Mouse (Mus musculus): ENCODE measurements around the gene 4931406P16Rik. TPM values are rescaled to one million over a fixed set of nuclear protein-coding genes. Genes with fewer than 3 reads are reported as not detected.
A peak's percentile ranks its signal among the peaks of the same experiment; 100 is the strongest.

Gene 4931406P16Rik
- polyA plus RNA-seq, 1 experiment from 2014 or later, result 32.6 TPM

- Histone ChIP-seq H3K27ac (ENCODE audit: low read depth, low read length) (no peak overlapping the region), H3K9me3 (ENCODE audit: control insufficient read depth, low read length) (no peaks in the 10 kb centered on the region), H3K36me3 (ENCODE audit: control insufficient read depth, insufficient read depth, low read length) (peaks cover 3% of the 10 kb centered on the region; the same call in 1 of the 2 replicates), H3K4me3 (ENCODE audit: low read depth, low read length) (no peak overlapping the region), H3K4me2 (no peak overlapping the region), H3K4me1 (replicated peaks; ENCODE audit: control insufficient read depth, insufficient read depth, low read length) (no peaks in the 10 kb centered on the region), H3K9ac (ENCODE audit: low read depth, low read length) (no peak overlapping the region), H3K27me3 (replicated peaks; ENCODE audit: control insufficient read depth, insufficient read depth, low read length) (no peaks in the 10 kb centered on the region)
- DNase-seq (ENCODE audit: low spot score), result no peak
- no peak for ATAC-seq (replicated peaks; ENCODE audit: low FRiP score)
- 65% methylated on average over 4 of the region's 4 CpGs for WGBS
These were observed 40.9 kb downstream of the 4931406P16Rik start for GRCm38 (mm10) chr7:34272465-34272864.

- DNase-seq (ENCODE audit: low spot score), result no peak
- Histone ChIP-seq H3K9ac (ENCODE audit: low read depth, low read length) (no peak overlapping the region), H3K4me3 (ENCODE audit: low read depth, low read length) (no peak overlapping the region), H3K27ac (ENCODE audit: low read depth, low read length) (no peak overlapping the region), H3K27me3 (replicated peaks; ENCODE audit: control insufficient read depth, insufficient read depth, low read length) (no peaks in the 10 kb centered on the region), H3K4me1 (replicated peaks; ENCODE audit: control insufficient read depth, insufficient read depth, low read length) (peaks cover 3% of the 10 kb centered on the region; the same call in 1 of the 2 replicates), H3K4me2 (no peak overlapping the region), H3K36me3 (ENCODE audit: control insufficient read depth, insufficient read depth, low read length) (no peaks in the 10 kb centered on the region), H3K9me3 (ENCODE audit: control insufficient read depth, low read length) (no peaks in the 10 kb centered on the region)
- WGBS, result 83% methylated on average over 1 of the region's 1 CpGs
- ATAC-seq (replicated peaks; ENCODE audit: low FRiP score), result no peak
These were observed 44.9 kb downstream of the 4931406P16Rik start for GRCm38 (mm10) chr7:34268463-34268862.

- H3K4me2 ChIP-seq, result no peak overlapping the region
- no peak for DNase-seq (ENCODE audit: low spot score)
- H3K27ac ChIP-seq (ENCODE audit: low read depth, low read length), result no peak overlapping the region
- H3K4me1 ChIP-seq (replicated peaks; ENCODE audit: control insufficient read depth, insufficient read depth, low read length), result peaks cover 3% of the 10 kb centered on the region; the same call in 1 of the 2 replicates
- H3K27me3 ChIP-seq (replicated peaks; ENCODE audit: control insufficient read depth, insufficient read depth, low read length), result no peaks in the 10 kb centered on the region
- ATAC-seq (replicated peaks; ENCODE audit: low FRiP score), result no peak
- H3K36me3 ChIP-seq (ENCODE audit: control insufficient read depth, insufficient read depth, low read length), result peaks cover 5% of the 10 kb centered on the region; the same call in 1 of the 2 replicates
- no peak overlapping the region for H3K4me3 ChIP-seq (ENCODE audit: low read depth, low read length)
- H3K9ac ChIP-seq (ENCODE audit: low read depth, low read length), result no peak overlapping the region
- no peaks in the 10 kb centered on the region for H3K9me3 ChIP-seq (ENCODE audit: control insufficient read depth, low read length)
These were observed 46.9 kb downstream of the 4931406P16Rik start for GRCm38 (mm10) chr7:34266421-34266820.

DNA sequence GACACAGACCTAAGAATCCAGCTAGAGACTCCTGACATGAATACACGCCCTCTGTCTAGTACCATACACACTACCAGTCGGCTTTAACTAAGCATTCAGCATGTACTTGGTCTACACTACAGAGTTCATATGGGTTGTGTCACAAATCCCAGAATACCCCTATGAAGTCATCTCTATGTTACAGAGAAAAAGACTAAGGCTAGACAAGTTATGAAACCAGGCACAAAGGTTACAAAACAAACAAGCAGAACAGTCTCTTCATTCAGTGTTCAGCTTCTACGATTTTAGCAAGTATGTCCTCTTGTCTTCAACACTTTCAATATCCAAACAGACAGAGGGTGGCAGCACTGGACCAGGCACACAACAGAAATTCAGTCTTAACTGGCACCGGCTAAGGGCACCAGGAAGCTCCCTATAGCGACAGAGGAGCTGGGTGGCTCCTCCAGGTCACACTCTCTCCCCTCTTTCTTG, 47.4 kb downstream of the 4931406P16Rik start:
- no peak for DNase-seq (ENCODE audit: low spot score)
- Histone ChIP-seq H3K9me3 (ENCODE audit: control insufficient read depth, low read length) (no peaks in the 10 kb centered on the region), H3K4me2 (no peak overlapping the region), H3K4me1 (replicated peaks; ENCODE audit: control insufficient read depth, insufficient read depth, low read length) (peaks cover 3% of the 10 kb centered on the region; the same call in 1 of the 2 replicates), H3K9ac (ENCODE audit: low read depth, low read length) (no peak overlapping the region), H3K4me3 (ENCODE audit: low read depth, low read length) (no peak overlapping the region), H3K36me3 (ENCODE audit: control insufficient read depth, insufficient read depth, low read length) (peaks cover 7% of the 10 kb centered on the region; the same call in 1 of the 2 replicates), H3K27me3 (replicated peaks; ENCODE audit: control insufficient read depth, insufficient read depth, low read length) (no peaks in the 10 kb centered on the region), H3K27ac (ENCODE audit: low read depth, low read length) (no peak overlapping the region)
- 60% methylated on average over 5 of the region's 5 CpGs for WGBS
- ATAC-seq (replicated peaks; ENCODE audit: low FRiP score), result peak; percentile 26; the same call in 1 of the 2 replicates

- WGBS, result 91% methylated on average over 5 of the region's 5 CpGs
- Histone ChIP-seq H3K4me3 (ENCODE audit: low read depth, low read length) (no peak overlapping the region), H3K9ac (ENCODE audit: low read depth, low read length) (no peak overlapping the region), H3K36me3 (ENCODE audit: control insufficient read depth, insufficient read depth, low read length) (peaks cover 10% of the 10 kb centered on the region; the same call in 1 of the 2 replicates), H3K4me2 (no peak overlapping the region), H3K27me3 (replicated peaks; ENCODE audit: control insufficient read depth, insufficient read depth, low read length) (no peaks in the 10 kb centered on the region), H3K27ac (ENCODE audit: low read depth, low read length) (no peak overlapping the region), H3K9me3 (ENCODE audit: control insufficient read depth, low read length) (no peaks in the 10 kb centered on the region), H3K4me1 (replicated peaks; ENCODE audit: control insufficient read depth, insufficient read depth, low read length) (peaks cover 3% of the 10 kb centered on the region; the same call in 1 of the 2 replicates)
- DNase-seq (ENCODE audit: low spot score), result no peak
- ATAC-seq (replicated peaks; ENCODE audit: low FRiP score), result no peak
These were observed 49.9 kb downstream of the 4931406P16Rik start for GRCm38 (mm10) chr7:34263437-34263836.

GRCm38 (mm10) chr7:34258407-34258806, 54.9 kb downstream of the 4931406P16Rik start:
- H3K4me3 ChIP-seq (ENCODE audit: low read depth, low read length), result no peak overlapping the region
- no peak overlapping the region for H3K27ac ChIP-seq (ENCODE audit: low read depth, low read length)
- no peaks in the 10 kb centered on the region for H3K9me3 ChIP-seq (ENCODE audit: control insufficient read depth, low read length)
- no peak for ATAC-seq (replicated peaks; ENCODE audit: low FRiP score)
- no peak for DNase-seq (ENCODE audit: low spot score)
- no peaks in the 10 kb centered on the region for H3K4me1 ChIP-seq (replicated peaks; ENCODE audit: control insufficient read depth, insufficient read depth, low read length)
- 86% methylated on average over 1 of the region's 1 CpGs for WGBS
- H3K4me2 ChIP-seq, result no peak overlapping the region
- peaks cover 21% of the 10 kb centered on the region; the same call in 1 of the 2 replicates for H3K36me3 ChIP-seq (ENCODE audit: control insufficient read depth, insufficient read depth, low read length)
- no peak overlapping the region for H3K9ac ChIP-seq (ENCODE audit: low read depth, low read length)
- no peaks in the 10 kb centered on the region for H3K27me3 ChIP-seq (replicated peaks; ENCODE audit: control insufficient read depth, insufficient read depth, low read length)

DNA sequence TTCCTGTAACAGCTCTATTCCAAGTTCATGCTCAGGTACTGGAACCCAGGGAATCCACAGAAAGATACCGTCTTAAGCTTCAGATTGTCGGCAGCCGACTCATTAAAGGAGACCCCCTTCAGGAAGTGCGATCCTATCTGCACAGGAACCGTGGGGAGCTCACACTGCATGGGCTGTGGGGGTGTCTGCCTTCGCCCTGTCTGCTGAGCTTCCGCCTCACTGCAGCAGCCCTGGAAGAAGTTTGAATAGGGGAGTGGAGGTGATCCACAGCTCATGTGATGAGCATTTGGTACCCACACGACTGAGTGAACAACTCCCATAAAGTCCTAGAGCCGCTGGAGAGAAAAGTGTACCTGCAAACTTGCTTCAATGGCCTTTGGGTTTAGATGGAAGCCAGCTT, 56.1 kb downstream of the 4931406P16Rik start:
- no peak overlapping the region for H3K4me2 ChIP-seq
- H3K4me1 ChIP-seq (replicated peaks; ENCODE audit: control insufficient read depth, insufficient read depth, low read length), result no peaks in the 10 kb centered on the region
- H3K36me3 ChIP-seq (ENCODE audit: control insufficient read depth, insufficient read depth, low read length), result peaks cover 27% of the 10 kb centered on the region
- H3K9me3 ChIP-seq (ENCODE audit: control insufficient read depth, low read length), result no peaks in the 10 kb centered on the region
- H3K27me3 ChIP-seq (replicated peaks; ENCODE audit: control insufficient read depth, insufficient read depth, low read length), result no peaks in the 10 kb centered on the region
- DNase-seq (ENCODE audit: low spot score), result no peak
- no peak overlapping the region for H3K4me3 ChIP-seq (ENCODE audit: low read depth, low read length)
- no peak overlapping the region for H3K9ac ChIP-seq (ENCODE audit: low read depth, low read length)
- no peak overlapping the region for H3K27ac ChIP-seq (ENCODE audit: low read depth, low read length)
- ATAC-seq (replicated peaks; ENCODE audit: low FRiP score), result no peak
- WGBS, result 76% methylated on average over 9 of the region's 9 CpGs

DNA sequence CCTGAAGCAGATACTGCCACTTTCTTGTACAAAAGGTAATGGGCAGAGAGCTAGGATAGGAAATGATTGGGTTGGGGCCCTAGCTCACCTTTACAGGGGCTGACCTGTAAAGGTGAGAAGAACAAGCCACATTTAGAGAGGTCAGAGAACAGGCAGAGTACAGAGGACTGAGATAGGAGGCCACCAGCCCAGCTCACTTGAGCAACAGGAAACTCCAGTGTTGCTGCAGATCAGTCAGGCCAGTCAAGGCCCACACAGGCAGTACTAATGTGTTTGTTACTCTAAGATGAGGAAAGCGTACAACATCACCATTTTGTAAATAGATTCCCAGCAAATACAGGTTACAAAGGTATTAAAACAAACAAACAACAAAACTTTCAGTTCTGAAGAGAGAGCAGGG, 57.4 kb downstream of the 4931406P16Rik start:
- WGBS, result 83% methylated on average over 1 of the region's 1 CpGs

DNA sequence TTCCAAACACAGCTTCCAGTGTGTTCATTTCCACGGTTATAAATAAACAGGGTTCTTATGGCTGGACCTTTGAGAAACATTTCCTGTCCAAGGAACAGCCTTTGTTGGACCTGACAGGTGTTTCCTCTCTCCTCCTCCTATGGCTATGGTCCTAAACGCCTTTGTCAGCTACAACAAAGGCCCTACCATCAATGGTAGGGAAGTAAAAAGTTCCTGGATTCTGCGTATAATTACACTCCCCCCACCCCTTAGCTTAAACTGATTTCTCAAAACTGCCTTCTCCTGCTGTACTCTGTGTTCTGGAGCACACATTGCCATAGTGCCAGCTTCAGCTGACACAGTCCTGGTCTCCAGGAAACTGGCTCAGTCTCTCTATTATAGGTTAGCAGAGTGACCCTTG, 58.2 kb downstream of the 4931406P16Rik start:
- H3K36me3 ChIP-seq (ENCODE audit: control insufficient read depth, insufficient read depth, low read length), result peaks cover 18% of the 10 kb centered on the region

More for the DNA sequence above, 57.4 kb downstream of the 4931406P16Rik start:
- H3K36me3 ChIP-seq (ENCODE audit: control insufficient read depth, insufficient read depth, low read length), result peaks cover 20% of the 10 kb centered on the region
- H3K4me3 ChIP-seq (ENCODE audit: low read depth, low read length), result no peak overlapping the region
- no peak overlapping the region for H3K27ac ChIP-seq (ENCODE audit: low read depth, low read length)
- no peak overlapping the region for H3K4me2 ChIP-seq
- ATAC-seq (replicated peaks; ENCODE audit: low FRiP score), result no peak
- no peak overlapping the region for H3K9ac ChIP-seq (ENCODE audit: low read depth, low read length)
- H3K4me1 ChIP-seq (replicated peaks; ENCODE audit: control insufficient read depth, insufficient read depth, low read length), result no peaks in the 10 kb centered on the region
- H3K27me3 ChIP-seq (replicated peaks; ENCODE audit: control insufficient read depth, insufficient read depth, low read length), result no peaks in the 10 kb centered on the region
- no peak for DNase-seq (ENCODE audit: low spot score)
- no peaks in the 10 kb centered on the region for H3K9me3 ChIP-seq (ENCODE audit: control insufficient read depth, low read length)

More for the DNA sequence above, 58.2 kb downstream of the 4931406P16Rik start:
- Histone ChIP-seq H3K9ac (ENCODE audit: low read depth, low read length) (no peak overlapping the region), H3K4me3 (ENCODE audit: low read depth, low read length) (no peak overlapping the region), H3K27me3 (replicated peaks; ENCODE audit: control insufficient read depth, insufficient read depth, low read length) (no peaks in the 10 kb centered on the region), H3K4me2 (no peak overlapping the region), H3K4me1 (replicated peaks; ENCODE audit: control insufficient read depth, insufficient read depth, low read length) (no peaks in the 10 kb centered on the region), H3K9me3 (ENCODE audit: control insufficient read depth, low read length) (no peaks in the 10 kb centered on the region), H3K27ac (ENCODE audit: low read depth, low read length) (no peak overlapping the region)
- ATAC-seq (replicated peaks; ENCODE audit: low FRiP score), result no peak
- DNase-seq (ENCODE audit: low spot score), result no peak
- WGBS, result 48% methylated on average over 3 of the region's 3 CpGs
